Mouse (Mus musculus) brain, embryonic 14.5 days (tissue): ENCODE data around the gene Sdf4.
A peak's percentile ranks its signal among the peaks of the same experiment; 100 is the strongest.

Experiments
- CTCF ChIP-seq: fragments of 200-500 bp; IDR thresholded peaks from 2 replicates; pipeline ENCODE4 v1.5.1; 2012; ENCODE audit warnings: inconsistent platforms, mild to moderate bottlenecking, moderate library complexity, borderline replicate concordance; ENCODE audit not compliant: insufficient read depth, insufficient read length; ENCODE audit errors: extremely low read depth
- POLR2A ChIP-seq: fragments of 200-500 bp; IDR thresholded peaks from 2 replicates; pipeline ENCODE4 v1.6.1; 2012; ENCODE audit warnings: mild to moderate bottlenecking, inconsistent platforms, borderline replicate concordance; ENCODE audit not compliant: poor library complexity, insufficient read depth, insufficient read length, severe bottlenecking; ENCODE audit errors: extremely low read depth

DNA sequence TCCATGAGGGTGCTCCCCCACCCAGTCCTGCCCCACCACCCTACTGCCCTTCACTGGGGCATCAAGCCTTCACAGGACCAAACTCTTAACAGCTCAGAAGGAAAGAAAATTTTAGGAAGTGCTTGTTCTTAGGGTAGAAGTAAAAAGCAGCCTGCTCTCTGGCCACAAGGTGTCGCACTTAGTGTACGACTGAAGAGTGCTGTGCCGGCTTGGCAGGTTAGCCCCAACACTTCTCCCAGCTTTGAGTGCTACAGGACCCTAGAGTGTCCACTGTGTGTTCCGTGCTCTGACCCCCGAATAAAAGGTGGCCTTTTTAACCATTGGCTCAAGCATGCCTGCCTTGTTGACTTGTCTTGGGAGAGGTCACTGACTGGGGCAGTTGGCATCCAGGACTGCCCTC, 33.4 kb upstream of the Sdf4 start:
- no peak for TF ChIP-seq POLR2A
- TF ChIP-seq CTCF = peak; percentile 92
